Comparison of ENCODE assay signal across 20 mouse cellular contexts in genomic region chr13:94153658-94154057, GRCm38 (mm10).
"Had no signal": no experiment of that assay in that cellular context is flagged by ENCODE, and none has a peak within 500 bp of the region (broad histone marks: within the 10 kb centered on the region; RNA-seq: fewer than 3 reads in every experiment).

No protein-coding gene starts in this region.

- H3K4me1 ChIP-seq: stomach, embryonic 15.5 days had no signal

- H3K36me3 ChIP-seq: liver, embryonic 15.5 days; lung, embryonic 15.5 days; midbrain, embryonic 10.5 days; midbrain, embryonic 12.5 days; neural tube, embryonic 12.5 days; stomach, embryonic 15.5 days had no signal

- H3K27me3 ChIP-seq: liver, embryonic 15.5 days; lung, embryonic 15.5 days; midbrain, embryonic 12.5 days; neural tube, embryonic 12.5 days; stomach, embryonic 15.5 days had no signal

- H3K27ac ChIP-seq: liver, embryonic 15.5 days; lung, embryonic 15.5 days; midbrain, embryonic 10.5 days; midbrain, embryonic 12.5 days; neural tube, embryonic 12.5 days; stomach, embryonic 15.5 days; stomach, postnatal 0 days had no signal

- DNase-seq: liver, postnatal 0 days; lung, adult 2 months; lung, postnatal 14 days; lung, postnatal 36 days; midbrain, embryonic 14.5 days; retina, postnatal 1 day; right cerebral cortex, adult 18-20 months; right cerebral cortex, postnatal 25 days; right cerebral cortex, postnatal 4 days; thymus, adult 2 months; thymus, postnatal 25 days; thymus, postnatal 4 days had no signal

- H3K4me2 ChIP-seq: liver, embryonic 15.5 days; lung, embryonic 15.5 days; midbrain, embryonic 12.5 days; neural tube, embryonic 12.5 days; stomach, embryonic 15.5 days had no signal

- H3K4me3 ChIP-seq: liver, embryonic 15.5 days; lung, embryonic 15.5 days; midbrain, embryonic 10.5 days; midbrain, embryonic 12.5 days; neural tube, embryonic 12.5 days; stomach, embryonic 15.5 days had no signal

- ATAC-seq: liver, postnatal 0 days; midbrain, embryonic 16.5 days had no signal
